Comparison of ENCODE assay signal across 9 mouse cellular contexts in the genomic region with DNA sequence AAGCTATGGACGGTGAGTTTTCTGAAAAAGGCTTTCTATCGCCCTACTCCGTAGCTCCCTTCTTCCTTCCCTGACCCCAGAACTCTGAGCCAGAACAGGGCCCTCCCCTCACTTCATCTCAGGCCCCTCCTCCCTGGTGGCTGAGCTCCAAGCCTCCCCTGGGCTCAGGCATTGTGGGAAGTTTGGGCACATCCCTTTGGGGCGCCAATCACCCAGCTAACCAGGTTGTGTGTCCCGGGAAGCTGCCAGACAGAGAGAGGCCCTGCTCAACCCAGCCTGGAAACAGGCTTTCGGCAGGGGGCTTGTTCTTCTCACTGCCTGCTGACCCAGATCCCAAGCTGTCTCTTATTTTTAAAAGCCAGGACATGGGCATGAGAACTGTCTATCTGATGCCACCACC. TPM values are rescaled to one million over a fixed set of nuclear protein-coding genes. Genes with fewer than 3 reads are reported as not detected.
A peak's percentile ranks its signal among the peaks of the same experiment; 100 is the strongest.
DNase-seq lines count a peak whose midpoint lies in the region; ATAC-seq and TF ChIP-seq lines count a peak whose summit lies in the region.
"Had no signal": no experiment of that assay in that cellular context is flagged by ENCODE, and none has a peak within 500 bp of the region (broad histone marks: within the 10 kb centered on the region; RNA-seq: fewer than 3 reads in every experiment).

No protein-coding gene starts in this region.

- 0 out of 2 replicates have a peak, but pooled peaks have one; percentile 1 for TF ChIP-seq CTCF in intestine, postnatal 0 days (IDR thresholded peaks at IDR 0.05; ENCODE audit: low read depth)

- H3K27ac ChIP-seq in embryonic facial prominence, embryonic 12.5 days: peak overlapping the region; percentile 23; the same call in 1 of the 2 replicates
- no peak overlapping the region for H3K27ac ChIP-seq in intestine, postnatal 0 days (ENCODE audit: low read depth, low read length)
- H3K27ac ChIP-seq in midbrain, embryonic 14.5 days (replicated peaks; ENCODE audit: low read depth, low read length): peak overlapping the region; percentile 60; the same call in 1 of the 2 replicates

- peak overlapping the region; percentile 63 for H3K4me3 ChIP-seq in embryonic facial prominence, embryonic 12.5 days
- H3K4me3 ChIP-seq in intestine, postnatal 0 days (ENCODE audit: low read depth, low read length): no peak overlapping the region; the same call in 1 of the 2 replicates
- H3K4me3 ChIP-seq in midbrain, embryonic 14.5 days (replicated peaks; ENCODE audit: low read depth, low read length): peak overlapping the region; percentile 64

- peak overlapping the region; percentile 88 for H3K4me2 ChIP-seq in embryonic facial prominence, embryonic 12.5 days (replicated peaks)
- H3K4me2 ChIP-seq in intestine, postnatal 0 days (replicated peaks; ENCODE audit: low read depth): no peak overlapping the region
- H3K4me2 ChIP-seq in midbrain, embryonic 14.5 days (ENCODE audit: low read length): peak overlapping the region; percentile 87

- H3K9ac ChIP-seq in embryonic facial prominence, embryonic 12.5 days: peak overlapping the region; percentile 77; the same call in 1 of the 2 replicates
- H3K9ac ChIP-seq in intestine, postnatal 0 days (ENCODE audit: low read depth, low read length): no peak overlapping the region
- peak overlapping the region; percentile 67 for H3K9ac ChIP-seq in midbrain, embryonic 14.5 days (replicated peaks; ENCODE audit: low read length)

- peak; percentile 7 for DNase-seq in urinary bladder, postnatal 14 days (ENCODE audit: low spot score)
- DNase-seq in urinary bladder, postnatal 25 days (ENCODE audit: low spot score): no peak
- DNase-seq in midbrain, embryonic 14.5 days: peak; percentile 63
- no peak for DNase-seq in adrenal gland, postnatal 14 days
- DNase-seq in spleen, postnatal 14 days (ENCODE audit: low spot score in 2 of 2): no peak

- H3K4me1 ChIP-seq in embryonic facial prominence, embryonic 12.5 days: peaks cover 19% of the 10 kb centered on the region
- 0 out of 2 replicates have a peak, but pooled peaks cover 3% of the 10 kb centered on the region for H3K4me1 ChIP-seq in intestine, postnatal 0 days (replicated peaks; ENCODE audit: control insufficient read depth, insufficient read depth, low read length)
- H3K4me1 ChIP-seq in midbrain, embryonic 14.5 days (ENCODE audit: control insufficient read depth, insufficient read depth, low read length): peaks cover 14% of the 10 kb centered on the region; the same call in 1 of the 2 replicates

- no peaks in the 10 kb centered on the region for H3K36me3 ChIP-seq in embryonic facial prominence, embryonic 12.5 days
- no peaks in the 10 kb centered on the region for H3K36me3 ChIP-seq in intestine, postnatal 0 days (ENCODE audit: control insufficient read depth, insufficient read depth)
- 0 out of 2 replicates have a peak, but pooled peaks cover 3% of the 10 kb centered on the region for H3K36me3 ChIP-seq in midbrain, embryonic 14.5 days (ENCODE audit: control insufficient read depth, insufficient read depth, low read length)

- 8% methylated on average over 6 of the region's 6 CpGs for WGBS in embryonic facial prominence, embryonic 12.5 days
- 30% methylated on average over 6 of the region's 6 CpGs for WGBS in intestine, postnatal 0 days
- WGBS in midbrain, embryonic 14.5 days: 9% methylated on average over 6 of the region's 6 CpGs

- peaks cover 16% of the 10 kb centered on the region for H3K27me3 ChIP-seq in embryonic facial prominence, embryonic 12.5 days
- H3K27me3 ChIP-seq in intestine, postnatal 0 days (replicated peaks; ENCODE audit: control insufficient read depth, insufficient read depth, low read length): peaks cover 39% of the 10 kb centered on the region
- H3K27me3 ChIP-seq in midbrain, embryonic 14.5 days (ENCODE audit: control insufficient read depth, insufficient read depth, low read length): no peaks in the 10 kb centered on the region

- H3K9me3 ChIP-seq in embryonic facial prominence, embryonic 12.5 days: no peaks in the 10 kb centered on the region
- H3K9me3 ChIP-seq in intestine, postnatal 0 days (ENCODE audit: control insufficient read depth): no peaks in the 10 kb centered on the region
- H3K9me3 ChIP-seq in midbrain, embryonic 14.5 days (ENCODE audit: control insufficient read depth, low read length): no peaks in the 10 kb centered on the region

- ATAC-seq in embryonic facial prominence, embryonic 12.5 days (ENCODE audit: insufficient number of reproducible peaks, insufficient read depth, low FRiP score, low TSS enrichment): no peak
- no peak for ATAC-seq in intestine, postnatal 0 days
- ATAC-seq in midbrain, embryonic 14.5 days (ENCODE audit: low FRiP score, low TSS enrichment): 0 out of 2 replicates have a peak, but pooled peaks have one; percentile 35
- ATAC-seq in CD4-positive, CD25-positive, alpha-beta regulatory T cell, adult 4 months: no peak

RNA-seq across cellular contexts. Expression of a gene that starts 1.5 kb away (rescaled TPM):
- polyA plus RNA-seq in embryonic facial prominence, embryonic 12.5 days (2016; fragmentation: Nextera tagmentation; extraction: Ambion mirVana): 26.6 and 26.9 TPM in 2 replicates
- polyA plus RNA-seq in intestine, postnatal 0 days (2015; fragmentation: Nextera tagmentation; extraction: Ambion mirVana): 3.3 and 4.0 TPM in 2 replicates
- 30.6 and 33.5 TPM in 2 replicates for polyA plus RNA-seq in midbrain, embryonic 14.5 days (2014; fragmentation: Nextera tagmentation; extraction: Ambion mirVana)
- 4.9 and 6.3 TPM in 2 replicates for total RNA-seq in adrenal gland, postnatal 14 days (2021)
- under 1 TPM in 1 of 2 experiments, not detected in 1; 0.51 TPM for polyA plus RNA-seq in CD4-positive, CD25-positive, alpha-beta regulatory T cell, adult 4 months (2017; shearing (Covaris generic))

RNA-seq across cellular contexts. Expression of a gene that starts 9.3 kb away (rescaled TPM):
- 0.61 and 0.90 TPM in 2 replicates for polyA plus RNA-seq in embryonic facial prominence, embryonic 12.5 days (2016; fragmentation: Nextera tagmentation; extraction: Ambion mirVana)
- 0.13 and 0.21 TPM in 2 replicates for polyA plus RNA-seq in intestine, postnatal 0 days (2015; fragmentation: Nextera tagmentation; extraction: Ambion mirVana)
- 0.31 and 0.36 TPM in 2 replicates for polyA plus RNA-seq in midbrain, embryonic 14.5 days (2014; fragmentation: Nextera tagmentation; extraction: Ambion mirVana)
- total RNA-seq in adrenal gland, postnatal 14 days (2021): not detected in 2 replicates
- polyA plus RNA-seq in CD4-positive, CD25-positive, alpha-beta regulatory T cell, adult 4 months (2017; shearing (Covaris generic)): under 1 TPM; 0.38 to 0.62 TPM
- total RNA-seq: layer of hippocampus, adult 18-20 months had no signal

RNA-seq across cellular contexts. Expression of a gene that starts 35.5 kb away (rescaled TPM):
- 14.0 and 15.6 TPM in 2 replicates for polyA plus RNA-seq in embryonic facial prominence, embryonic 12.5 days (2016; fragmentation: Nextera tagmentation; extraction: Ambion mirVana)
- polyA plus RNA-seq in intestine, postnatal 0 days (2015; fragmentation: Nextera tagmentation; extraction: Ambion mirVana): 3.5 and 3.8 TPM in 2 replicates
- 1.6 and 4.0 TPM in 2 replicates for polyA plus RNA-seq in midbrain, embryonic 14.5 days (2014; fragmentation: Nextera tagmentation; extraction: Ambion mirVana)
- 4.2 and 5.3 TPM in 2 replicates for total RNA-seq in adrenal gland, postnatal 14 days (2021)
- not detected for polyA plus RNA-seq in CD4-positive, CD25-positive, alpha-beta regulatory T cell, adult 4 months (2017; shearing (Covaris generic))

RNA-seq across cellular contexts. Expression of a gene that starts 49.7 kb away (rescaled TPM):
- polyA plus RNA-seq in embryonic facial prominence, embryonic 12.5 days (2016; fragmentation: Nextera tagmentation; extraction: Ambion mirVana): 314 and 332 TPM in 2 replicates
- 126 and 134 TPM in 2 replicates for polyA plus RNA-seq in intestine, postnatal 0 days (2015; fragmentation: Nextera tagmentation; extraction: Ambion mirVana)
- 109 and 181 TPM in 2 replicates for polyA plus RNA-seq in midbrain, embryonic 14.5 days (2014; fragmentation: Nextera tagmentation; extraction: Ambion mirVana)
- total RNA-seq in adrenal gland, postnatal 14 days (2021): 165 and 171 TPM in 2 replicates
- polyA plus RNA-seq in CD4-positive, CD25-positive, alpha-beta regulatory T cell, adult 4 months (2017; shearing (Covaris generic)): 10 to 100 TPM; 57.9 to 68.6 TPM

Comparison
In these comparisons a context has a peak if more than half of its experiments do, and no peak if none do; other contexts are left out.
1. DNase-seq: peak in urinary bladder, postnatal 14 days (single experiment) and midbrain, embryonic 14.5 days (single experiment); none in urinary bladder, postnatal 25 days (single experiment), adrenal gland, postnatal 14 days (single experiment) and spleen, postnatal 14 days (0 of 2).